Mouse (Mus musculus): ENCODE results near the gene Adamts15. TPM values are rescaled to one million over a fixed set of nuclear protein-coding genes. Genes with fewer than 3 reads are reported as not detected.
A peak's percentile ranks its signal among the peaks of the same experiment; 100 is the strongest.

Gene Adamts15
- 1 to 10 TPM; 6.2 to 9.9 TPM for total RNA-seq (2021)
- long read RNA-seq, experiment 1, full-length matches to known transcripts: 1 of 4 reads
- long read RNA-seq, experiment 1, partial matches to known transcripts: 0 of 4 reads
- long read RNA-seq, experiment 1, other reads (novel, unspliced or antisense): 3 of 4 reads
- long read RNA-seq, experiment 2, full-length matches to known transcripts: 1 of 2 reads
- long read RNA-seq, experiment 2, partial matches to known transcripts: 0 of 2 reads
- long read RNA-seq, experiment 2, other reads (novel, unspliced or antisense): 1 of 2 reads

DNA sequence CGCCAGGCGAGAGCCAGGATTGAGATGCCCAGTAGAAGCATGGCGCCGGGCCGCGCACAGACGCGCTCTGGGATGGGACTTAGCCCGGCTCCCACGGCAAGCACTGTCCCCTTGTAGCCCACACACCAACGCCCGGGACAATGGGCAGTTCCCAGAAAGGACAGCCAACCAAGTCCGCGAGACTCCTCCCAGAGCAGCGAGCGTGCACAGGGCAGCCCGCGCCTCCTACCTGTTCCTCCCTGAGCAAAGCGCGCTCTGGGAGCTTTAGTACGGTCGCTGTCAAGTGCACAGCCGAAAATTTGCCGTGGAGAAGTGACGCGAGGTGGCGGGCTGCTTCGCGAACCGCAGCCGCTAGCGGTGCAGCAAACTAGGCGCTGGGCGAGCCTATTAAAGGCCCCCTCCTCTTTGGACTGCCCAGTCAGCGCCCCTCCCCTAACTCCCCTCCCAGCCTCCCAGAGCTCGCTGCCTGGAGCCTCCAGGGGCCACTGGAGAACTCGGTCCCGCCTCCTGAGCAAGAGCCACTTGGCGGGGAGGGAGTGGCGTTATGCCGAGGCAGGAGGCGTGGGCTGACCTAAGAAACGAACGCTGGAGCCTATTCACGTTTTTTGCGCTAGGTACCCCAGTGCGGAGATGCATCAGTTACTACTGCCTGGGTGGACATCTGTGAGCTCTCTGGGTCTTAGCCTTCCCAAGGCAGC, at the start of gene Adamts15:
Gene Adamts15 (minus strand): TSS at position 256 of the 698 bp plus-strand sequence.
- DNase-seq (ENCODE audit: low spot score in 2 of 2): peak in 1 of 2 experiments; percentile 33

GRCm38 (mm10) chr9:30971967-30972366, 49.7 kb upstream of the Adamts15 start:
- no peak for DNase-seq (ENCODE audit: low spot score in 2 of 2)

GRCm38 (mm10) chr9:30970001-30970400, 47.7 kb upstream of the Adamts15 start:
- no peak for DNase-seq (ENCODE audit: low spot score in 2 of 2)

DNA sequence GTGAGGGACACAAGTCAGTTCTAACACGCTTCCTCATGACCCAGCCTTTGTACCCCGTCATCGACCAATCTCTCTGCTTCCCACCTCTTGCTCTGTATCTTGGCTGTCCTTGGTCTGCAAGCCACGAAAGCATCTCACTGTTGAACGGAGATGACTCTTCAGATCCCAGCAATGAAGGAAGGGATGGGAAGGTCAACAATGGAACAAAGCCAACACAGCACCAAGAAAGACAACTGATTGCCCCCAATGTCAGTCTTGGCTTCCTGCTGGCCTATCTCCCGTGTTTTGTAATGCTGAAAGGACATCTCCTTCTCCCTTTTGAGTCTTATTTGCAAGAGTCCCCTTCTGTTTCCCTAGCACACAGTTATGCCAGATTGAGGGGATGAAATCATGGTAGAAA, 45.9 kb upstream of the Adamts15 start:
- no peak for DNase-seq (ENCODE audit: low spot score in 2 of 2)

GRCm38 (mm10) chr9:30966881-30967280, 44.6 kb upstream of the Adamts15 start:
- DNase-seq (ENCODE audit: low spot score in 2 of 2): no peak

DNA sequence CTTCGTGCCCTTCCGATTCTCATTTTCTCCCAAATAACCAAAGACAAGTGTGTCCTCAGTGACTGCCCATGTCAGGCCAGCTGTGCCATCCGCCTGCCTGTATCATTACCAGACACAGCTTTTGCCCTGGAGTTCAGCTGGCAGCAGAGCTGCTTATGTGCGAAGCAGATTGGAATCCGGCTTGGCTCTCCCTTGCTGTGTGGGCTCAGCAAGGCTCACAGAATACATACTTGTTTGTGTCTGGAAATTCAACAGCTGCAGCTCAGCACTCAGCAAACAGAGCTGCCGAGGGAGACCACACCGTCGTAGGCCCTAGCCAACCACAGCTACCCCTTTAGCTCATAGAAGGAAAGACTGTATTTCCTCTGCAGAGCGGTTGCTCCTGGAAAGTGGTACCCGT, 42.4 kb upstream of the Adamts15 start:
- peak; percentile 46 to 49 for DNase-seq (ENCODE audit: low spot score in 2 of 2)

- no peak for DNase-seq (ENCODE audit: low spot score in 2 of 2)
Observed at GRCm38 (mm10) chr9:30963780-30964179, 41.5 kb upstream of the Adamts15 start.

GRCm38 (mm10) chr9:30955246-30955645, 33.0 kb upstream of the Adamts15 start:
- DNase-seq (ENCODE audit: low spot score in 2 of 2): no peak

DNA sequence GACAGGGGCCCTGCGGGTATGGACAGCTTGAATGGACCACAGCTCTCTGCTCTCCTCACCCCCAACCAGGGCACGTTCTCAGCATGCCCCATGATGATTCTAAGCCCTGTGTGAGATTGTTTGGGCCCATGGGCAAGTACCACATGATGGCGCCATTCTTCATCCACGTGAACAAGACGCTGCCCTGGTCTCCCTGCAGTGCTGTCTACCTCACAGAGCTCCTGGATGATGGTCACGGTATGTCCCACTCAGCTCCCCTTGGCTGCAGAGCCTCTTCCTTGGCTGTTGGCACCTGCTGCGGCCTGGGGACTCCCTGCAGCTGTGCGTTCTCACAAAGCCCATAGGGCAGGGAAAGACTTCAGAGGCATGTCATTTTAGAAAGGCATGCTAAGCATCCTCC, 31.0 kb upstream of the Adamts15 start:
- DNase-seq (ENCODE audit: low spot score in 2 of 2): no peak

DNA sequence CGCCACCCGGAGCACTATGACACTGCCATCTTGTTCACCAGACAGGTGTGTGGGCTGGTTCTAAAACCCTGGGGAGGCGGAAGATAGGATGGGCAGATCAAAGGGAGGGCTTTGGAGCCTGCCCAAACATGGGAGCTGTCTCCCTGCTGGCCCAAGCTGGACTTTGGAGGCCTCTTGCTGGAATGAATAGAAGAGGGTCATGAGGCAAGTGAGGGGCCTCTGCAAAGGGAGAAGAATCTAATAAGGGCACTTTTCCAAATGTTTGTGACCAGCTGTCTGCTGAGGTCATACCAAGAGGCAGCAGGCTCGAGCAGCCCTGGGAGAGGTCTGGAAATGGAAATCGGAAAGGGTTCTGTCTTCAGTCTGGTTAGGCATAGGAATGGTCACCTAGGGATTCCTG, 29.2 kb upstream of the Adamts15 start:
- no peak for DNase-seq (ENCODE audit: low spot score in 2 of 2)

DNA sequence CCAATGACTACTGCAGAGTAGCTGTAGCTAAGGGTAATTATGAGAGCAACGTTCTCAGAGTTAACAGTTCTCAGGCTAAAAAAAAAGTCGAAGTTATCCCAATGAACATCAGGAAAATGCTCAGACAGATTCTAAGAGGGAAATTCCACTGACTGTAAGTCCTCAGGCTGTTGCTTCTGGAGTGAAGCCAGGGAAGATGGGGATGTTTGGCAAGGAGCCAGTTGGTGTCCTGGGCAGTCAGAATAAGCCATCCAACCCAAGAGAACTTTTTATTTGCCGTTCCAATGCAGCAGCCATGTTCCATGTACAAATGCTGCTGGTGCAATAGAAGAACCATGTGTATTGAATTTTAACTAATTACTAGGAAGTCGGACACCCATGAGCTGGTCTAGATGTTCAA, 28.3 kb upstream of the Adamts15 start:
- DNase-seq (ENCODE audit: low spot score in 2 of 2): no peak

DNA sequence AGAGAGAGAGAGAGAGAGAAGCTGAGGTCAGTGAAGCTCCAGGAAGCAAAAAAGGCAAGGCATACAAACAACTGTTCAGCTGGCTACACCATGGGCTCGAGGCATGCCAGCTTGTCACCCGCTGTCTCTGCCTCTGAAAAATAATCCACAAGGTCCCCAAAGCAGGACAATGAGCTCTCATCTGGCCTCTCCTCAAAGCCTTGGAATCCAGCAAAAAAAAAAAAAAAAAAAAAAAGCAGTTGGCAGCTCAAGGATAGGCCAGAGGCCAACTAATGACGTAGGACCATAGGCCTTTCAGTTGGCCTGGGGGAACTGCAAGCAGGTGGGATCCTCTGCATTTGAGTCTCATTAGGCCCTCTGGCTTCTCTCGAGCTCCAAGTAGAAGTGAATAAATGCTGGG, 27.7 kb upstream of the Adamts15 start:
- DNase-seq (ENCODE audit: low spot score in 2 of 2): no peak

- DNase-seq (ENCODE audit: low spot score in 2 of 2): no peak
Observed at GRCm38 (mm10) chr9:30949422-30949821, 27.2 kb upstream of the Adamts15 start.

GRCm38 (mm10) chr9:30945276-30945675, 23.0 kb upstream of the Adamts15 start:
- no peak for DNase-seq (ENCODE audit: low spot score in 2 of 2)

GRCm38 (mm10) chr9:30944234-30944633, 22.0 kb upstream of the Adamts15 start:
- no peak for DNase-seq (ENCODE audit: low spot score in 2 of 2)

DNA sequence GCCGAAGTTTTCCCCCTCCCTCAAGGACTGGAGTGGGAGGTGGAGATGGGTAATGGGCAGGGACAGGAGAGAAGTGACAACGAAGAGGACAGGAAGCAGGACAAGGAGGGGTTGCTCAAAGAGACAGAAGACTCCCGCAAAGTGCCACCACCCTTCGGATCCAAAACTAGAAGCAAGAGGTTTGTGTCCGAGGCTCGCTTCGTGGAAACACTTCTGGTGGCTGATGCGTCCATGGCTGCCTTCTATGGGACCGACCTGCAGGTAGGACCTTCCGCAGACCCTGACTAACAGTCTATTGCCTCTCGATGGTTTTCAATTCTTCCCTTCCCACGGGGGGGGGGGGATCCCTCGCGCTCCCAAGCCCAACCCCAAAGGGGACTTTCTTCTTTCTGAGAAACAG, 21.1 kb upstream of the Adamts15 start:
- DNase-seq (ENCODE audit: low spot score in 2 of 2): no peak

DNA sequence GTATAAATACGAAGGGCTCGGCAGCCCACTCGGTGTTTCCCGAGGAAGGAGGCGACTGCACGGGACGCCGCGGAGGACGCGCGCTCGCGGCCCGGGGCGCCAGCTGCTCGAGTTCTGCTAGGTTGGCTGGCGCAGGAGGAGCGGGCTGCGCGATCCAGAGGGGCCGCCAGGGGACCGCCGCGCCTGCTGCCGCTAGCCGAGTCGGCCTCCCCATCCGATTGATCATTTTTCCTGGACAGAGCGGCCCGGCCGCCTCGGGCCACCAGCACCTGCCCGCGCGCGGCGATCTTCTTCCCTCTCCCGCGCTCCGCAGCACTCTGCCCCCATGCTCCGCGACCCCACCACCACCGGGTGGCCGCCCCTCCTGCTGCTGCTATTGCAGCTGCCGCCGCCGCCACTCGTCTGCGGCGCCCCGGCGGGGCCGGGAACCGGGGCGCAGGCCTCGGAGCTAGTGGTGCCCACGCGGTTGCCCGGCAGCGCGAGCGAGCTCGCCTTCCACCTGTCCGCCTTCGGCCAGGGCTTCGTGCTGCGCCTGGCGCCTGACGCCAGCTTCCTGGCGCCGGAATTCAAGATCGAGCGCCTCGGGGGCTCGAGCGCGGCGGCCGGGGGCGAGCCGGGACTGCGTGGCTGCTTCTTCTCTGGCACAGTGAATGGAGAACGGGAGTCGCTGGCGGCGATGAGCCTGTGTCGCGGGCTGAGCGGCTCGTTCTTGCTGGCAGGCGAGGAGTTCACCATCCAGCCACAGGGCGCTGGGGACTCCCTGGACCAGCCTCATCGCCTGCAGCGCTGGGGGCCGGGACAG, 20.5 kb upstream of the Adamts15 start, which contains the start of gene Adamts8:
Gene Adamts8 (plus strand): TSS at position 51 of the 802 bp plus-strand sequence.
- peak; percentile 43 to 59 for DNase-seq (ENCODE audit: low spot score in 2 of 2)

DNA sequence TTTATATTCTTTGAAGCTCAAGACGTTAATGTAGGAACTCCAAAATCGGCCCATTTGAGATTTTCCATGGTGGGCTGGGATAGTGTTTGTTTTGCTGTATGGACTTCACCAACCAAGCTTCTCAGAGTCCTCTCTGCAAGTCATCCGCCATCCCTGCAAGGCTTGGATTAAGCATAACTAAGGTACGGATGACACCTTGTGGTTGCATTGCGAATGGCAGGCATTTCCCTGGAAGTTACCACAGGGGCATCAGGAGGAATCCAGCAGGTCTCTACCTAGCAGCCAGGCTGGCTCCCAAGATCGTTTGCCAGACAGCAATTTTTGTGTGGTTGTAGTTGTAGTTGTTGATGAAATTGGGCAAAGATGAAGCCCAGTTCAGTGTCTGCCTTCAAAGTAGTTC, 18.1 kb upstream of the Adamts15 start:
- peak; percentile 89 to 92 for DNase-seq (ENCODE audit: low spot score in 2 of 2)

- DNase-seq (ENCODE audit: low spot score in 2 of 2): peak; percentile 46 to 74
Observed at GRCm38 (mm10) chr9:30936674-30937438, 14.6 kb upstream of the Adamts15 start.

GRCm38 (mm10) chr9:30934827-30935226, 12.6 kb upstream of the Adamts15 start:
- no peak for DNase-seq (ENCODE audit: low spot score in 2 of 2)

GRCm38 (mm10) chr9:30932346-30932745, 10.1 kb upstream of the Adamts15 start:
- DNase-seq (ENCODE audit: low spot score in 2 of 2): no peak

Data from layer of hippocampus, postnatal 14 days (tissue).